Mouse (Mus musculus): Measurements from ENCODE around the gene BC016579.

The BC016579 gene

GRCm38 (mm10) chr16:45641301-45641700 lies 12.6 kb downstream of the BC016579 start:
- DNase-seq: no peak

GRCm38 (mm10) chr16:45640070-45640762 lies 13.7 kb downstream of the BC016579 start:
- DNase-seq: no peak

GRCm38 (mm10) chr16:45635826-45636225 lies 18.0 kb downstream of the BC016579 start:
- DNase-seq: no peak

- DNase-seq: no peak
Measured at GRCm38 (mm10) chr16:45632420-45632819, 21.4 kb downstream of the BC016579 start.

GRCm38 (mm10) chr16:45630347-45630960 lies 23.4 kb downstream of the BC016579 start:
- peak; percentile 65 to 77 for DNase-seq

GRCm38 (mm10) chr16:45629497-45630105 lies 24.3 kb downstream of the BC016579 start:
- no peak for DNase-seq

GRCm38 (mm10) chr16:45625342-45625741 lies 28.5 kb downstream of the BC016579 start:
- DNase-seq: no peak

GRCm38 (mm10) chr16:45624791-45625190 lies 29.1 kb downstream of the BC016579 start:
- DNase-seq: no peak

GRCm38 (mm10) chr16:45623230-45623629 lies 30.6 kb downstream of the BC016579 start:
- DNase-seq: no peak

GRCm38 (mm10) chr16:45619751-45620375 lies 34.0 kb downstream of the BC016579 start:
- DNase-seq: no peak

- DNase-seq: no peak
Measured at GRCm38 (mm10) chr16:45615944-45616343, 37.9 kb downstream of the BC016579 start.

- DNase-seq: no peak
Measured at GRCm38 (mm10) chr16:45613247-45613646, 40.6 kb downstream of the BC016579 start.

- no peak for DNase-seq
Measured at GRCm38 (mm10) chr16:45610267-45610666, 43.6 kb downstream of the BC016579 start, which contains the start of gene Gcsam. Gcsam (plus strand) TSS chr16:45610380.

- peak in 1 of 2 experiments; percentile 6 for DNase-seq
Measured at GRCm38 (mm10) chr16:45609300-45609699, 44.6 kb downstream of the BC016579 start.

- no peak for DNase-seq
Measured at GRCm38 (mm10) chr16:45608481-45608954, 45.4 kb downstream of the BC016579 start.

- DNase-seq: no peak
Measured at GRCm38 (mm10) chr16:45595494-45595893, 58.4 kb downstream of the BC016579 start.

GRCm38 (mm10) chr16:45593656-45594055 lies 60.2 kb downstream of the BC016579 start:
- DNase-seq: no peak

GRCm38 (mm10) chr16:45582512-45582911 lies 71.4 kb downstream of the BC016579 start:
- DNase-seq: peak in 1 of 2 experiments; percentile 5

- DNase-seq: no peak
Measured at GRCm38 (mm10) chr16:45579883-45580282, 74.0 kb downstream of the BC016579 start.
